Mouse (Mus musculus) NIH3T3 (cell line): ENCODE data around the gene Gcnt7.
A peak's percentile ranks its signal among the peaks of the same experiment; 100 is the strongest.

Source experiments
- DNase-seq: peaks from one replicate; pipeline ENCODE4 v3.0.0-alpha.2; 2012; ENCODE audit warnings: low read depth

The Gcnt7 gene

DNA sequence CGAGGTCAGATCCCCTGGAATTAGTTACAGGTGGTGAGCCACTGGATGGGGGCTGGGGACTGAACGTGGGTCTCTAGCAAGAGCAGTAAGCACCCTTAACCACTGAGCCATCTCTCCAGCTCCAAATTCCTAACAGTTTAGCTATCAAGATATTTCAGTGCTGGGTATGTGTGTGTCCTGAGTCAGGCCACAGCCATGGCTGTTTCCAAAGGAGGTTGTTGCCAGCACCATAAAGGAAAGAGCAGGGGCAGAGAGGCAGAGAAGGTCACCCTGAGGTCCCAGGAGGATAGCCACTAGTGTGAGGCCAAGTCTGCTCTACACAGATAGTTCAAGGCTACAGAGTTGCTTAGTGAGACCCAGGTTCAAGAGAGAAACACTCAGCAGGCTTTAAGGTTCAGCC lies 2.3 kb upstream of the Gcnt7 start:
- peak; percentile 66 for DNase-seq

DNA sequence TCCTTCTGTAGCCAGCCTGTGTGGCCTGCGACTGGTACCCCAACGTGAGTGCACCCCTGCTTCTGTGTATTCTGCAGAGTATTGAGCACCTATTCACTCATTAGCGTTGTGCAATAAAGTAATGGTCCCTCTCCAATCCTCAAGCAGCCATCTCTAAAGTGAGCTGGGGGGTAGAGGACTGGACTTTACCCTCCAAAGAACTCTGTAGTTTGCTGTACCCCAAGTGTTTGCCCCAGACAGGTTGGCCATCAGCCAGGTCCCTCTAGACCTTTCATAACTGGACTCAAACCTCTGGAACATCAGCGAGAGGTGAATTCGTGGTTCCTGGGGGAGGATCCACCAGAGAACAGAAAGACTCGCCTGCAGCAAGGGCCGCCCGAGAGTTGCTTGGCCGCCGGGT lies 5.9 kb downstream of the Gcnt7 start:
- DNase-seq: no peak

DNA sequence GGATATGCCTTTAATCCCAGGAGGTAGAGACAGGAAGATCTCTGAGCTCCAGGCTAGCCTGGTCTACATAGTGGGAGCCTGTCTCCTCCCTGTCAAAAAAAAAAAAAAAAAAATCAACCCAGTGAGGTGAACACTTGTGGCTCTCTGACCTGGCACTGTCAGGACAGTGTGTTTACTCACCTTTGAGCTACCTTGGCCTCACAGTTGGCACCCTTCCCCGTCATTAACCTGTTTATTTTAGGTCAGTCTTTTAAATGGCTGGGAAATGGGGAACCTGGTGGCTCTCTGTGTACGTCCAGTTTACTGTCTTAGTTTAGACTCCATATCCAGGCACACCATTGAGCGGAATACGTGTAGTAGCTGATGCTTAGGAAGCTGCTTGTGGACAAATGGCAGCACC lies 6.4 kb downstream of the Gcnt7 start:
- no peak for DNase-seq

DNA sequence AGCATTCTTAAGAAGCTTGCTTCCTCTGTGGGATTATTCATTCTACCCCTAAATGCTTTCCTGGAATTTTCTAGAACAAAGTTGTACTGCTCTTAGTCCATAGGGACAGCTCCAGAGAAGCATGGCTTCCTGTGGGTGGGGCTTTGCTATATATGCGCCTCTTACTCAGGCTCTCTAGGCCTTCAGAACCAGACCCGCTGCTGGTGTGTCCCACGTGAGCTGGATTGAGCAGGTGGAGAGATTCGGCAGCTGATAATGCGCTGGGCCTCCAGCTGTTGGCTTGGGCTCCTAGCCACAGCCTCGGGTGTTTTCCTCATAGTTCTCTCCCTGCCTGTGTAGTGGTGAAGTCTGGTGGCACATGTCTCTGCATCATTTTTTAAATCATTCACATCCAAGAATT lies 7.8 kb downstream of the Gcnt7 start:
- no peak for DNase-seq

DNA sequence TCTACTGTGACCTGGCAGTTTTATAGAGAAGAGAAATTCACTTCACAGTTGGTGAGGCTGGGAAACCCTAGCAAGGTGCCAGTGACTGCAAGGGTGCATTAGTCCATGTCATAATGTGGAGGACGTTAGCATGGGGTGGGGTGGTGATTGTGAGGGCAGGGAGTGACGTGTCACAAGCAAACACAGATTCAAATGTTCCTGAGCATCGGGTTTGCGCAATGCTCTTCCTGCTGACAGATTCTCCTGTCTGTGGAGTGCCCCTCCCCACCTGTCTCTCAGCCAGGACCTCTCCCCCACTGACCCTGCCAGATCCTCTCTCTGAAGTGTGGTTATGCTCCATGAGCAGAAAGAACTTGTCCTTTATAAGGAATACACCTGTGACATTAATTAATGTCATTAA lies 10.1 kb downstream of the Gcnt7 start:
- no peak for DNase-seq

DNA sequence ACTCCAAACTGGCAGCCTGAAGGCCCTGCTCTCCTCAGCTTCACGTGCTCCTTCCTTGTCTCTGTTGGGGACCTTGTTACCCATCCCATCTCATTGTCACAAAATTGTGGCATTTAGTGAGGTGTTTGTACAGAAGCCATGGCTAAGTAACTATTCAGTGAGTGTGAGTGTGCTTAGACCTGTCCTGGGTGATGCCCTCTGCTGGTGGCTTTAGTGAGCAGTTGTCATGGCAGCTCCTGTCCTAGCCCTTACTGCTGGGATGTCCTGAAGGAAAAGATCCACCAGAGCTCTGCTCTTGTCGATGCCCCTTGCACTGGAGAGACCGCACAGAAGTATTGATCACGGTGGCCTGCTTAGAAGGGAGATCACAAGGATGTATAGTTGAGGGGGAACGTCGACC lies 11.1 kb downstream of the Gcnt7 start:
- DNase-seq: peak; percentile 36

DNA sequence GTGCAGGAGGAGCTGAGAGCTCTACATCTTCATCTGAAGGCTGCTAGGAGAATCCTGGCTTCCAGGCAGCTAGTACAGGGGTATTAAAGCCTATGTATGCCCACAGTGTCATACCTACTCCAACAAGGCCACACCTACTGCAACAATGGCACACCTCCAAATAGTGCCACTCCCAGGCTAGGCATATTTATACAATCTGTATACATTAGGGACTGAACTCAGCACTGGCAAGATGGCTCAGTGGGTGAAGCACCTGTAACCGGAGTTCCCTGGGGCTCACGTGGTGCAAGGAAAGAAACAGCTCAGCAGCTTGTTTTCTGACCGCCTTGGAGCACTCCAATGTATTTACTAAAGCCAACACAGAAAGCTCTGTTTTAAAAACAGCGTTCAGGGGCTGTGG lies 12.8 kb downstream of the Gcnt7 start:
- no peak for DNase-seq

DNA sequence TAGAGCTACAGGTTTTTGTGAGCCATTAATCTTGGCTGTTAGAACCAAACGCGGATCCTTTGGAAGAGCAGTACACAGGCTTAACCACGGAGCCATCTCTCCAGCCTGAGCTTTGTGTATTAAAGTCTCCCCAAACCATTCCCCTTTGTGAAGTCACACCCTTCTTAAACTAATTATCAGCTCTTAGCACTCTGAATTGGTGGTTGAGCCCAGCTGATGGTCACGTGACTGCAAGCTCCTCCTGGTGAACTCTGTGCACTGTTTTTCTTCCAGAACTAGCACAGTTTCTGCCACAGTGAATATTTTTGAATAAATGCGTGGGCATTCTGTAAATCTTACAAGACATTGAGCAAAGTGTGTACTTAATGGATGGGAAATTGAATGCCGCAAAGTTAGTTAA lies 17.2 kb downstream of the Gcnt7 start:
- DNase-seq: peak; percentile 51

DNA sequence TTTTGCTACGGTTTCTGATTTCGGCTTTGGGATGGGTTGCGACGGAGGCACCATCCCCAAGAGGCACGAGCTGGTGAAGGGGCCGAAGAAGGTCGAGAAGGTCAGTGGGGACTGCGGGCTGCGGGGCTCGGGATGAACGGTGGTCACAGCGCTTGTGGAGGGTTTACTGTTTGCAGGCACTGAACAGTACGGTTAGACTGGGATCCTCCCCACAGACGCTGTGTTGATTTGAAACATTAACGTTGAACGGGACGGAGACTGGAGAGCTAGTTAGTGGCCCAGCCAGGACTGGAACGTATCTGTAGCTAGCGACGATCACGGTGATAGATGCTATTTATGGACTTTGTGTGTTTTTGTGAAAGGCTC lies 17.8 kb downstream of the Gcnt7 start:
- no peak for DNase-seq

DNA sequence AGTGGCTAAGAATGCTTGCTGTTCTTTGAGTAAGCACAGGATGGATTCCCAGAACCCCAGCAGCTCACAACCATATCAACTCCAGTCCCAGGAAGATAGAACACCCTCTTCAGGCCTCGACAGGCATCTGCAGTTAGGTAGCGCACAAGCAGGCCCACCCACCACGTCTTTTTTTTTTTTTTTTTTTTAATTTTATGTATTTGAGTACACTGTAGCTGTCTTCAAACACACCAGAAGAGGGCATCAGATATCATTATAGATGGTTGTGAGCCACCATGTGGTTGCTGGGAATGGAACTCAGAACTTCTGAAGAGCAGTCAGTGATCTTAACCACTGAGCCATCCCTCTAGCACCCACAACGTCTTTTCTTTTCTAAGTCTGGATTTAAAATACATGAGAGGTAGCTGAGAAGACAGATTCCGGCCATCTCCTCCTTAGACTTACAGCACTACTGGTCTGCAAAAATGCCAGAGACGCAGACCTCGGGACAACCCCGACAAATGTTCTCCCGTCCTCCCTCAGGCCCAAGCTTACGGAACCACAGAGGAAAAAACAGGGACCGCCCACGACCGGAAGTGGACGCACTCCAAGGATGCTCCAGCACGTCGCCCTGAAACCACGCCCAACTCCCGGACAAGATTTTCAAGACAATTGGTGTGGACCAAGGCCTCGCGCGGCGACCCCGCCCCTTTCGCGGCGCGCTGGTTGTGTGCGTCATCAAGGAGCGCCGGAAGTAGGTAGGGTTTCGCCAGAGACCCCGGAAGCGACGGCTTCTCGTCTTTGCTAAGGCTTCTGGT lies 18.4 kb downstream of the Gcnt7 start, which contains the start of gene Rtf2:
Gene Rtf2 (plus strand): TSS at position 714 of the 797 bp plus-strand sequence.
- DNase-seq: peak; percentile 100

DNA sequence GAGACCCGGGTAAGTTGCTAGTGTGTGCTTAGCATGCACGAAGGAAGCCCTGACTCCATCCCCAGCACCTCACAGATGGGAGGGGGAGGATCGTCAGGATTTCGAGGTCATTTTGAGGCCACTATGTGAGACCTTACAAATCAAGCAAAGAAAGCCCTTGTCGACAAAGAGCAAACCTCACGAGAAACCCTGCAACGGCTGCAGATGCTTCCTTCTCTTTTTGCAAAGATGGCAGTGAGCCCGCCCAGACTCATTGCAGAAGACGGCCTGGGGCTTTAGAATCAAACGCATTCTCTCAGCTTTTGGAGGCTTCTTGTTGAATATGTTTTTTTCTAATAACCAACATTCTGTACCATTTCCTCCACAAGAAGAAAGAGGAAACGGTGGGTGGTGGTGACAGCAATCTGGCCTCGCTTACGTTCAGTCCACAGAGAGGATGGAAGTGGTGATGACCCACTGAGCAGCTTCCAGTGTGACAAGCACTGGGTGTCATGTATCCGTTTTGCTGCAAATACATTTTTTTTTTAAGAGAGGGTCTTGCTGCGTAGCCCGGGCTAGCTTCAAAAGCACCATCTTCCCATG lies 20.9 kb downstream of the Gcnt7 start:
- no peak for DNase-seq

DNA sequence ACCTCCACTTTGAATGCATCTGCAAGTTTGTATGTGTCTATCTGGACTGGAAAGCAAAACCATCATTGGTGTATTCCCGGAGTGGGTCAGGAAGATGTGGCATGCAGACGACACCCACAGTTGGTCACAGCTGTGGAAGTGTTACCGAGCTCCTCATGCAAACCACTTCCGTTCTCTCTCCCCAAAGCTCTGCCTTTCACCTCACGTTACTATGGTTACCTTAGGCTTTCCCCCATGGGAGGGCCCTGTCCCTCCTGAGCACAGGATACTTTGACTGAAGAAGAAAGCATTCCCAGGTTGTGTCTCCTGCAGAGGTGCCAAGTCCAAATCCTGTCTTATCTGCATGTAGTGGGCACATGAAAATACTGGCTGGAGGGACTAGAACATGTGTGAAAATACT lies 24.6 kb downstream of the Gcnt7 start:
- no peak for DNase-seq

DNA sequence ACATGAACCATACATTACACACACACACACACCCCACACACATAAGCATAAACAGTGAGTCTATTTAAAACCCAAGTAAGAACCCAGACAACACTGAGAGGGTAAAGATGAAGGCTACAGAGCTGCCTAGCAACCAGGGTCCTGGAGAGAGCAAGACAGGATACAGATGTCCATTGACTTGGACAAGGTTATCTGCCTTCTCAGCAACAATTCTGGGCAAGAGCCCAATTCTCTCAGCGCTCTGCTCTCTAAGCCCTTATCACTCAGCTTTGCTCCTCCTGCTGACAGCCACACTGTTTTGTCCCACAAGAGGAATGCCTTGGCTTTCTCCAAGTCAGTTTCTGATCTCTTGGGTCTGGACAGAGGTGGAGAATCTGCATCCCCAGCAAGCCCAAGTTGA lies 27.8 kb downstream of the Gcnt7 start:
- peak; percentile 6 for DNase-seq

DNA sequence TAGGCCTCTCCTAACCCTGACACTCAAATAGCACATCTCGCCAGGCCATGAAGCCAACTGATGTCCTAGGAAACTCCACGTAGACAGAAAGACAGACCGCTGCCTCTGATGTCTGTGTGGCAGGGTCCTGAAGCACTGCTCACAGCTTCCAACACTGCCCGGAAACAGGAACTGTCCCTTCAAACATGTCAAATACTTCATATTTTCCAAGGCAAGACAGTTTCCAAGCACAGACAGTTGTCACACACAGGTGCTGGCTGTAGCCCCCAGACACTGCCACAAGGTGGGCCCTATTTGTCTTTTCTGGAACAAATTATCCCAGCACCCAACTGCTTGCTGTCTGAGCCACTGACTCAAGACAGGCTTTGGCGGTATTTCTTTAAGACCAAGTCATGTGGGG lies 40.2 kb downstream of the Gcnt7 start:
- no peak for DNase-seq

DNA sequence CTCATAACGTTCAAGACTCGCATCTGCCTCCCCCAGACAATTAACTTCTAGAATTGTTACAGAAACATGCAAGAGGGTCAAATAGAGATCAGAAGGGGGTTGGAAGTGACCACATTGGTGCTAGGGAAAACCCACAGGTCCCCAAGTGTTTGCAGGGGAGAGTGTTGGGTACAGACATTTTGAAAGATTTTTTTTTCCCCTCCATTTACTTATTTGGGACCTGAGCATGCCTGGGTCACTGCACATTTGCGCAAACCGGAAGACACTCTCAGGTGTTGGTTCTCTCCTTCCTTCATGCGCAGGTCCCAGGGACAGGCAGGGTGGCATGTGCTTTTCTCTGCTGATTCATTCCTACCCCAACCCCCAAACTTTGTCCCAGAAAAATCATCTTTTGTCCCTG lies 41.5 kb downstream of the Gcnt7 start:
- no peak for DNase-seq

DNA sequence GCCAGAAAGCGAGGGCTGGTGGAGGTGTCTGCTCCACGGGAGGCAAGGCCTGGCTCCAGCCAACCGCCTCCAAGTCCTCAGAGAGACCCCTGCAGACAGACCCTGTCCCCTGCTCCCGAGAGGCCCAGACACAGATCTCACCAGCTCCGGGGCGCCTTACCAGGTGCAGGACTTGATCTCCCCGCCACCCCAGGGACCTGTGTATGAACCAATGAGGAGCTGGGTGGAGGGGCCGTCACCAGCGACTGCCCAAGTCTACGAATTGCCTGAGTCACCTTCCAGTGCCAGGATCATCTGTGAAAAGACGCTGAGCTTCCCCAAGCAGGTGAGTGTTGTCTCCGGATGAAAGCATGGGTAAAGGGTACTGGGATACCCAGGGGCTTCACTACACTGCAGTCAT lies 42.2 kb downstream of the Gcnt7 start:
- no peak for DNase-seq

DNA sequence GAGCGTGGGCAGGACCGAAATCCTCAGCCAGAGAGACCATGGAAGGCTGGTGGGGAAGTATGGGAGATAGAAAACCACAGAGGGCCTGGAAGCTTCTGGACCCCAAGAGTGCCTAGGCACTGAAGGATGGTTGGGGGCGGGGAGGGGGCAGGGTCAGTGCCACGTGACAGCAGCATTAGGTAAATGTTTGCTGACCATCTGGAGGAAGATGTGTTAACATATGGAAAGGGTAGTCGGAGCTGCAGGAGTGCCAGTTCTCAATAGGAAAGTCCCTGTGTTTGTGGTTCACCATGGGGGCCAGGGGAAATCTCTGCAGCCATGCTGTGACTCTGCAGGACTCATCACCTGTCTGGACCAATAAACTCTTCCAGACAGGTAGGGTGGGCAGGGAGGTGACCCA lies 44.5 kb downstream of the Gcnt7 start:
- no peak for DNase-seq

DNA sequence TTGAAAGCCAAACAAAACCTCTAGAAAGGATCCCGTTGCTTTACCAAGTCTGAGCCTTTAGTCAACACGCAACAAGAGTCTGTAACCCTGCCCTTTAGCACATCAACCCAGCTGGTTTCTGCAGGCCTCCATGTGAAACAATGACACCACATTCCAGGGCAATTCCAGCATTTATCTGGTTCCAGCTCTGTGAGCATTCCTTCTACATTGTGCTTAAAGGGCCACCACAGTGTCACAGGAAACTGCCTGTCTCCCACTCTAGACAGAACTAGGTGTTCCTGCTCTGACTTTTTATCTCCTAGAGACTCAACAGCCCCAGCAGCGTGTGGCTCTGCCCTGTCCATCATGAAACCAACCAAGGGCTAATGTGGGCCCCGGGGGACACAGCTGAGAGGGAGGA lies 45.1 kb downstream of the Gcnt7 start:
- no peak for DNase-seq

DNA sequence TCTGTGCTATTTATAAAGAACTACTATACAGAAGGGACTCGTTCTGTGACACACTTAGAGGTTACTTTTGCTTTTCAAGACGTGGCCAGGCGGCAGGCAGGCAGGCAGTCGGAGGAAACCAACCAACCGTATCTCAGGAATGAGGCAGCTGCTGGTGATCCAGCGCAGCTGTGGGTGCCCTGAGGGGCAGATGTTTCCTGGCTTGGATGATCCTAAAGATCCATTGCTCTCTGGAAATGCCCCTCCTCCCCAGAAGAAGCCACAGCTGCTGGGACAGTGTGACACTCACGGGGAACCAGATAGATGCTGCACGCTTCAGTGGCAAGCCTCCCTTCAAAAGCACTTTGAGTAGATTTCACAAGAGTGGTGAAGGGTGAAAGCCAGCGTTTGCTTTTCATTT lies 45.9 kb downstream of the Gcnt7 start:
- DNase-seq: no peak

DNA sequence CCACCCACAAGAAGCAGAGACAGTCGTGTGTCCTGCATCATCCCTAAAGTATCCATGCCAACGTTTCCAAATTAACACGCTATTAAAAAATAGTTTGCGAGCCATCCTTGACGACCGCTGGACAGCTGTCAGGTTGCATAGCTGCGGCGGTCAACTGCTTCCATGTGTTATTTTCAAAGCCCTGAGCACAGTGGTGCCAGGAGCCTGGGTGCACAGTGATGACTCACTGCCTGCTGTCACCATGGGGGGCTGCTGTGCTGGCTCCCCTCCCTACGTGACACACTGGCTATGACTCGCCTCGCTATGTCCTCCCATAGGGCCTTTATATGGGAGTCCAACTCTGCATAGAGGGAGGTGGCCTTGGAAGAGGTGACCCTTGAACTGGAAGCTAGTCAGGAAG lies 47.3 kb downstream of the Gcnt7 start:
- peak; percentile 31 for DNase-seq

DNA sequence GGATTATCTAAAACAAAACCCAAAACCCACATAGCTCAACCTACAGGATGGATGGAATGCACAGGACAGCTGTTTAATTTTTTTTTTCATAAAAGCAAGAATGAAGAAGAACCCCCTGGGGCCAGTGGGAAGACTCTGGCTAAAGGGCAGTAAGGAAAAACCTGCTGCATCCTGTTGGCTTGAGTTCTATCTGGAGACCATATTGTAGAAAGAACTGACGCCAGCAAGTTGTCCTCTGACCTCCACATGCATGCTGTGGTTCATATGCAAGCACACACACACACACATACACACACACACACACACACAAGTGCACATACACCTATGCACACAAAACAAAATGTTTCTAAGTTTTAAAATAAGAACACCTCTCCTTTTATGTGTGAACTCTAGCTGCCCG lies 47.7 kb downstream of the Gcnt7 start:
- DNase-seq: no peak

DNA sequence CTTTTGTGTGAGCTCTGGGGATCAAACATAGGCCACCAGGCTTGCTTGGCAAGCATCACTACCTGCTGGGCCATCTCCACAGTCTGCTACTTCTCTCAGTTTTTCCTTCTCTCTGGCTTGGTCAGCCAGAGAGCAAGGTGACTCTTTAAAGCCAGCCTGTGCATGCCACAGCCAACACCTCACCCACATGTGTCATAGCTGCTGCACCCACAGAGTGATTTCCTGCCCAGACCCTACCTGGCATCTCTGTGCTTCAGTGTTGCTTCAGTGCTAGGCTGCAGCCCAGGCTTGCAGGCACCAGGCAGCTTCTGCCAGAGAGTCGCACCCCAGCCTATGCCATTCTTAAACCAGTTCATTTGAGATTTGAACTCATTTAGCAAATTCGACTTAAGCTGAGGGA lies 50.9 kb downstream of the Gcnt7 start:
- no peak for DNase-seq

DNA sequence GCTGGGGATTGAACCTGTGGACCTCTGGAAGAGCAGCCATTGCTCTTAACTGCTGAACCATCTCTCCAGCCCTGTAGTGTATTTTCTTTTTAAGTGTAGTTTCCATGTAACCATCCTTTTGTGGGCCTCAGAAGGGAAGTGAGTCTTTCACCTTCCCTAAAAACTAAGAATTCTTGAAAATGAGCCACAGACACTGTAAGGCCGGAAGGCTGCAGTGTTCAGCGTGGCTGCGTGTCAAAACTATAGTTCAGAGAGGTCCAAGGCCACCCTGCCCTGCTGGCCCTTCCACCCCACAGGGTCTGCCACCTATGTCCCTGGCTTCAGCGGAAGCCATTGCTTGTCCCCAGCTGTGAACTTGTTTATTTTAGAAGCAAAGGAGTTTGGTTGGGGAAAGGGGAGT lies 52.2 kb downstream of the Gcnt7 start:
- no peak for DNase-seq

DNA sequence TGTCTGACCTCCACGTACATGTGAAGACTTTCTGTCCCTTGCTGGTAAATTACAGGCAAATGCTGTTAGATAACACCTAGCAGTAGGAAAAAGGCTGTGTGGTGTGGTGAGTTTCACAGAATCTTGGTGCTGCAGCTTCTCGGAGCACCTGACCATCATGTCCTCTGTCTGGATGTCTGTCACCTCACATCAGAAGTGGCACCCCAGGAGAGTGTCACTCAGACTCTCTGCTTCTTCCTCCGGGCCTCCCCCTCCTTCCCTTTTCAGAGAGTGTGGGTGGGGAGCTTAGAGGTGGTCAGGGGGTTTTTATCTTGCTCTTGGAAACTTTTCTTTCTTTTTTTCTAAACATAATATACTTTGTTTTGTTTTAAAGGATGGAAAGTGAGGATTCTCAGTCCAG lies 53.4 kb downstream of the Gcnt7 start:
- no peak for DNase-seq
